Mouse (Mus musculus) gastrocnemius, adult 2 months (tissue): ENCODE results near the gene Dpf1. TPM values are rescaled to one million over a fixed set of nuclear protein-coding genes. Genes with fewer than 3 reads are reported as not detected.

Experiments
- DNase-seq: peaks from one replicate; pipeline ENCODE4 v3.0.0; 2022
- H3K27ac ChIP-seq: fragments of 200-600 bp; 2 replicates; pipeline ENCODE4 v1.8.1; 2022; ENCODE audit warnings: mild to moderate bottlenecking
- H3K4me3 ChIP-seq: fragments of 200-600 bp; 2 replicates; pipeline ENCODE4 v1.8.1; 2022; ENCODE audit warnings: mild to moderate bottlenecking, moderate library complexity
- CTCF ChIP-seq: fragments of 200-600 bp; IDR thresholded peaks from 2 replicates; pipeline ENCODE4 v1.8.1; 2022; ENCODE audit warnings: antibody characterized with exemption, mild to moderate bottlenecking, moderate library complexity
- intact Hi-C: fragments of 180-260 bp; cut with DNase I; formaldehyde crosslinking; loops from one replicate; pipeline ENCODE4 v1.15.1; 2025
- total RNA-seq, 2 experiments: library from RNA; stranded (reverse); gene quantifications; 2 replicates each; pipeline ENCODE4 v1.2.3; 2021

Dpf1 gene
- total RNA-seq, 2 experiments from 2014 or later, result 0.86 to 2.6 TPM

- Histone ChIP-seq H3K4me3 (peak overlapping the region; percentile 80), H3K27ac (peak overlapping the region; percentile 83)
- DNase-seq, result no peak
- TF ChIP-seq CTCF, result no peak
- intact Hi-C loops, result no loop called here
Observed at GRCm38 (mm10) chr7:29291616-29292457, 11.9 kb upstream of the Dpf1 start.

- intact Hi-C loops, result no loop called here
- no peak for DNase-seq
- Histone ChIP-seq H3K27ac (peak overlapping the region; percentile 83), H3K4me3 (0 out of 2 replicates have a peak overlapping the region, but pooled peaks have one; percentile 11)
- no peak for TF ChIP-seq CTCF
Observed at GRCm38 (mm10) chr7:29292458-29293098, 11.2 kb upstream of the Dpf1 start.

GRCm38 (mm10) chr7:29293131-29294065 is 10.4 kb upstream of the Dpf1 start:
- no peak for TF ChIP-seq CTCF

GRCm38 (mm10) chr7:29294111-29294761 is 9.5 kb upstream of the Dpf1 start:
- intact Hi-C loops, result no loop called here
- no peak for TF ChIP-seq CTCF
- Histone ChIP-seq H3K4me3 (no peak overlapping the region), H3K27ac (peak overlapping the region; percentile 83)
- no peak for DNase-seq

More at GRCm38 (mm10) chr7:29293131-29294065, 10.4 kb upstream of the Dpf1 start:
- DNase-seq, result peak; percentile 59
- intact Hi-C loops, result no loop called here
- 0 out of 2 replicates have a peak overlapping the region, but pooled peaks have one; percentile 11 for H3K4me3 ChIP-seq
- H3K27ac ChIP-seq, result peak overlapping the region; percentile 83

GRCm38 (mm10) chr7:29295861-29296647 is 7.7 kb upstream of the Dpf1 start:
- TF ChIP-seq CTCF, result no peak

GRCm38 (mm10) chr7:29296998-29297397 is 6.8 kb upstream of the Dpf1 start:
- H3K27ac ChIP-seq, result no peak overlapping the region
- peak; percentile 66 for DNase-seq
- intact Hi-C loops, result loop anchor here (2.0 kb wide), 2 partner anchors 50 to 166 kb away; no protein-coding TSS in a partner anchor
- TF ChIP-seq CTCF, result peak; percentile 84
- H3K4me3 ChIP-seq, result peak overlapping the region; percentile 36; the same call in 1 of the 2 replicates

More at GRCm38 (mm10) chr7:29295861-29296647, 7.7 kb upstream of the Dpf1 start:
- no peak for DNase-seq
- intact Hi-C loops, result loop anchor here (2.0 kb wide), 2 partner anchors 49 to 165 kb away; no protein-coding TSS in a partner anchor
- Histone ChIP-seq H3K4me3 (no peak overlapping the region), H3K27ac (no peak overlapping the region)

- TF ChIP-seq CTCF, result peak; percentile 79
- Histone ChIP-seq H3K4me3 (no peak overlapping the region), H3K27ac (no peak overlapping the region)
- intact Hi-C loops, result loop anchor here (5.0 kb wide), 1 partner anchor 124 kb away; no protein-coding TSS in a partner anchor
- peak; percentile 74 for DNase-seq
Observed at GRCm38 (mm10) chr7:29301127-29301566, 2.6 kb upstream of the Dpf1 start.

- DNase-seq, result no peak
- intact Hi-C loops, result loop anchor here (5.0 kb wide), 1 partner anchor 125 kb away; no protein-coding TSS in a partner anchor
- TF ChIP-seq CTCF, result no peak
- no peak overlapping the region for H3K4me3 ChIP-seq
- no peak overlapping the region for H3K27ac ChIP-seq
Observed at GRCm38 (mm10) chr7:29302641-29303040, 1.1 kb upstream of the Dpf1 start.

GRCm38 (mm10) chr7:29304463-29305262 is 912 bp downstream of the Dpf1 start:
- Histone ChIP-seq H3K27ac (no peak overlapping the region), H3K4me3 (peak overlapping the region; percentile 68)
- TF ChIP-seq CTCF, result no peak
- intact Hi-C loops, result loop anchor here (5.0 kb wide), 2 partner anchors 127 to 218 kb away; no protein-coding TSS in a partner anchor
- DNase-seq, result no peak
